Mouse (Mus musculus): ENCODE data around the gene Sdhd. TPM values are rescaled to one million over a fixed set of nuclear protein-coding genes. Genes with fewer than 3 reads are reported as not detected.

Sdhd gene
- polyA plus RNA-seq, 1 experiment from 2014 or later, result 296 TPM

GRCm38 (mm10) chr9:50585145-50585818, 18.3 kb downstream of the Sdhd start:
- Histone ChIP-seq H3K4me1 (replicated peaks) (peaks cover 6% of the 10 kb centered on the region), H3K27ac (replicated peaks) (no peak overlapping the region), H3K4me3 (replicated peaks) (no peak overlapping the region), H3K9me3 (replicated peaks) (no peaks in the 10 kb centered on the region), H3K27me3 (no peaks in the 10 kb centered on the region), H3K4me2 (no peak overlapping the region), H3K9ac (no peak overlapping the region), H3K36me3 (replicated peaks) (no peaks in the 10 kb centered on the region)
- 59% methylated on average over 6 of the region's 6 CpGs for WGBS (ENCODE audit: insufficient replicate concordance)
- ATAC-seq (ENCODE audit: insufficient read depth), result no peak

GRCm38 (mm10) chr9:50580370-50580769, 23.2 kb downstream of the Sdhd start:
- Histone ChIP-seq H3K9me3 (replicated peaks) (no peaks in the 10 kb centered on the region), H3K36me3 (replicated peaks) (no peaks in the 10 kb centered on the region), H3K9ac (no peak overlapping the region), H3K4me3 (replicated peaks) (no peak overlapping the region), H3K27me3 (no peaks in the 10 kb centered on the region), H3K4me2 (no peak overlapping the region), H3K4me1 (replicated peaks) (no peaks in the 10 kb centered on the region), H3K27ac (replicated peaks) (no peak overlapping the region)
- no peak for ATAC-seq (ENCODE audit: insufficient read depth)
- WGBS (ENCODE audit: insufficient replicate concordance), result 37% methylated on average over 4 of the region's 4 CpGs

DNA sequence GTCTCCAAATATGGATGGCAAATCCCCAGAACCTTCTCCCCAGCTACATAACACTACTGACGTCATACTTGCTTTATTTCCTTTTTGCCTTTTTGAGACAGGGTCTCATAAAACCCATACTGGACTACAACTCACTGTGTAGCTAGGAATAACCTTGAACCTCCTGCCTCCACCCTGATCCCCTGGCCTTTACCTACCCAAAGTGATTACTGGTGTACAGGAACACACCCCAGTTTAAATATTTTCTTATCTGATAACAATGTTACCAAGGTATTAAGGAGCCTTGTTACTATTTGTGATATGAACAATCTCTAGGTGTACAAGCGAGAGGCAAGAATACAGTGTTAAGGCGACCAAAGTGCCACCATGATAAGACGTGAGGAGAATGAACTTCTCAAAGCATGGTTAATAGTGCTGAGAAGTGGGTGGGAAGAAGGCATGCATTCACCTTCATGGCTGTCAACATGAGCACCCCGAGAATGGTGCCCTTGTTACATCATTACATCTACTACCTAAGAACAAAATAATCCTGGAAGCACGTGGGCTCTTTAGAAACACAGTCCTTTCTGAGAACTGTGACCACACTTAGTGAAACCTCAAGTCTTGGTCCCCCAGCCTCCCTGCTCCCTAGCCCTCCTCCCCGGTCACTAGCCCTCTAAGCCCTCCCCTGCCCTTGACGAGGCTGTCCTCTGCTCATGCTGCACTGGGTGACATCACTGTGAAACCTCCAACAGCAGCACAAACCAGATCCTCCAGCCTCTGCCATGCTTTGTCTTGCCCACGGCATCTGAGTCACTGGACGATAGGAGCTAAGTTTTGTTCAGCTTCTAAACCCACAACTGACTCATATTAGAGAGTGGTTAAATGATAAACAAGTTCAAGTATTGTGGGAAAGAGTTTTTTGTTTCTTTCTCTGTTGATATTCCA, 33.8 kb downstream of the Sdhd start:
- no peaks in the 10 kb centered on the region for H3K27me3 ChIP-seq
- no peak overlapping the region for H3K27ac ChIP-seq (replicated peaks)
- no peaks in the 10 kb centered on the region for H3K9me3 ChIP-seq (replicated peaks)
- H3K4me2 ChIP-seq, result no peak overlapping the region
- H3K4me3 ChIP-seq (replicated peaks), result no peak overlapping the region
- 53% methylated on average over 10 of the region's 10 CpGs for WGBS (ENCODE audit: insufficient replicate concordance)
- no peak overlapping the region for H3K9ac ChIP-seq
- no peak for ATAC-seq (ENCODE audit: insufficient read depth)
- H3K36me3 ChIP-seq (replicated peaks), result no peaks in the 10 kb centered on the region
- no peaks in the 10 kb centered on the region for H3K4me1 ChIP-seq (replicated peaks)

DNA sequence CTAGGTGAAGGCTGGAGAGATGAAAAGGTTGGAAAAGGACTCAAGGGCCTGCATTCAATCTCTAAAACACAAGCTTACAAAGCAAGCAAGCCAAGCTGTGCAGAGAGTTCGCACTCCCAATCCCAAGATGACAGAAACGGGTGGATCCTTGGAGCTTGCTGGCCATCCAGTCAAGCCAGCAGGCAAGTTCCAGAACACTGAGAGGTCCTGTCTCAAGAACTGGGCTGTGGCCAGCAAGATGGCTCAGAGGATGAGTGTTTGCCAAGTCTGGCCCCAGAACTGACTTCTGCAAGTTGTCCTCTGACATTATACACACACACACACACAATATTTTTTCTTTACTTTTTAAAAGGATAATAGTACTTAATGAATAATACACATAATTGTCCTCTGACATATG, 35.7 kb downstream of the Sdhd start:
- H3K4me1 ChIP-seq (replicated peaks), result no peaks in the 10 kb centered on the region
- H3K9ac ChIP-seq, result no peak overlapping the region
- no peaks in the 10 kb centered on the region for H3K9me3 ChIP-seq (replicated peaks)
- no peaks in the 10 kb centered on the region for H3K27me3 ChIP-seq
- H3K27ac ChIP-seq (replicated peaks), result no peak overlapping the region
- ATAC-seq (ENCODE audit: insufficient read depth), result no peak
- H3K4me2 ChIP-seq, result no peak overlapping the region
- H3K36me3 ChIP-seq (replicated peaks), result no peaks in the 10 kb centered on the region
- no peak overlapping the region for H3K4me3 ChIP-seq (replicated peaks)
- WGBS (ENCODE audit: insufficient replicate concordance), result 71% methylated on average over 2 of the region's 2 CpGs

GRCm38 (mm10) chr9:50567372-50567771, 36.2 kb downstream of the Sdhd start:
- no peak overlapping the region for H3K4me2 ChIP-seq
- no peak overlapping the region for H3K9ac ChIP-seq
- no peaks in the 10 kb centered on the region for H3K27me3 ChIP-seq
- no peaks in the 10 kb centered on the region for H3K9me3 ChIP-seq (replicated peaks)
- H3K27ac ChIP-seq (replicated peaks), result no peak overlapping the region
- 45% methylated on average over 4 of the region's 4 CpGs for WGBS (ENCODE audit: insufficient replicate concordance)
- H3K4me1 ChIP-seq (replicated peaks), result no peaks in the 10 kb centered on the region
- no peak overlapping the region for H3K4me3 ChIP-seq (replicated peaks)
- no peak for ATAC-seq (ENCODE audit: insufficient read depth)
- H3K36me3 ChIP-seq (replicated peaks), result no peaks in the 10 kb centered on the region

- Histone ChIP-seq H3K27me3 (no peaks in the 10 kb centered on the region), H3K9ac (no peak overlapping the region), H3K36me3 (replicated peaks) (no peaks in the 10 kb centered on the region), H3K9me3 (replicated peaks) (no peaks in the 10 kb centered on the region), H3K4me3 (replicated peaks) (no peak overlapping the region), H3K27ac (replicated peaks) (no peak overlapping the region), H3K4me1 (replicated peaks) (no peaks in the 10 kb centered on the region), H3K4me2 (no peak overlapping the region)
- no peak for ATAC-seq (ENCODE audit: insufficient read depth)
- WGBS (ENCODE audit: insufficient replicate concordance), result 32% methylated on average over 4 of the region's 4 CpGs
These were observed 37.7 kb downstream of the Sdhd start for GRCm38 (mm10) chr9:50565940-50566339.

GRCm38 (mm10) chr9:50565173-50565572, 38.4 kb downstream of the Sdhd start:
- Histone ChIP-seq H3K9me3 (replicated peaks) (no peaks in the 10 kb centered on the region), H3K9ac (no peak overlapping the region), H3K27ac (replicated peaks) (no peak overlapping the region), H3K4me2 (no peak overlapping the region), H3K4me1 (replicated peaks) (no peaks in the 10 kb centered on the region), H3K4me3 (replicated peaks) (no peak overlapping the region), H3K36me3 (replicated peaks) (no peaks in the 10 kb centered on the region), H3K27me3 (no peaks in the 10 kb centered on the region)
- no peak for ATAC-seq (ENCODE audit: insufficient read depth)
- 61% methylated on average over 7 of the region's 7 CpGs for WGBS (ENCODE audit: insufficient replicate concordance)

DNA sequence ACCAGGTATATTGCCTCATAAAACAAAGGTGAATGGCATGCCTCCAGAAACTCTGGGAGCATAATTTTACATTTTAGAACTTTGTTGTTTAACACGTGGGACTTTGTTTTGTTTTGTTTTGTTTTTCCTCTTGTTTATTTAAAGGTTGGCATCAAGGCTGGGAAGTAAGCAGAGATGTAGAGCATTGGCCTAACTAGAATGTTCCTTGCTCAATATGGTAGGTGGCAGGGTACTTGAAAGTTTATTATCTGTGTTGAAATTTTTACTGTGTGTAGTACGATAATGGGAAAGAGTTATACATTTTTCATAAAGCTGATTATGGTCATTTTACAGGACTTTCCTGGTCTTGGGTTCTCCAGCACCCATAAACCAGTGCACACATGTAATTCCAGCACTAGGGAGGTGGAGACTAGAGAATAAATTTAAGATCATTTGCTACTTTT, 41.7 kb downstream of the Sdhd start:
- Histone ChIP-seq H3K4me2 (no peak overlapping the region), H3K9me3 (replicated peaks) (no peaks in the 10 kb centered on the region), H3K9ac (no peak overlapping the region), H3K4me3 (replicated peaks) (no peak overlapping the region), H3K27ac (replicated peaks) (no peak overlapping the region), H3K36me3 (replicated peaks) (no peaks in the 10 kb centered on the region), H3K27me3 (no peaks in the 10 kb centered on the region), H3K4me1 (replicated peaks) (no peaks in the 10 kb centered on the region)
- no peak for ATAC-seq (ENCODE audit: insufficient read depth)
- WGBS (ENCODE audit: insufficient replicate concordance), result 62% methylated on average over 2 of the region's 2 CpGs

DNA sequence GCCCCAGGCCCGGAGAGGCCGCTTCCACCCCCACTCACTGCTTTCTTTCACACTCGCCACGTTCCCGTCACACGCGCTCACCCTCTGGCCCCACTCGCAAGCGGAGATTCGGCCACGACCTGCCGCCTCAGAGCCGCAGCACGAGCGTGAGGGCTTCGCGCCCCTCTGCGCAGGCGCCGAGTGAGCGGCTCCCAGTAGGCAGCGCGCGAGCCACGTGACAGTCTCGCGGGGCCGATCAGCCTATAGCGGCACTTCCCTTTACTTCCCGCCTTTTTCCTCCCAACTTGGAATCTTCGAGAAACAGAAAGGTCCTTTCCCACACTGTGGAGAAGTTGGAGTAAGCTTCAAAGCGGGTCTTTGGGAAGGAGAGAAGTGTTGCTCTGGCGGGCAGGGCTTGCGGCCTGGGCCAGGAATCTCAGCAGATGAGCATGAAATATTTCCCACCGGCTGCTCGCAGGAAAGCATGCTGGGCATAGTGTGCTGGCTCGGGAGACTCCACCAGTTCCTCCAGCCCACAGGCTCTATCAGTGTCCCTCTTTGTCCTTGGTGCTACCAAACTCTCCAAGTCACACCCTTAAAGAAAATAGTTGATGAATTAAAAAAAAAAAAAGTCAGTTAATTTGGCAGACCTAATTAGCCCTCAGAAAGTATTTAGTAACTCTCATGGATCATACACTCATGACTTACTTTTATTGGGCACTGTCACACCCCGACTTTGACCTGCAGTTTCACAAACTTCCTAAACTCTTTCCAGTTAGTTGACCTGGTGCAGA, 42.3 kb downstream of the Sdhd start, which contains the start of gene Tex12:
Tex12 (minus strand) TSS at position 181 of the 773 bp plus-strand sequence.
- H3K36me3 ChIP-seq (replicated peaks), result no peaks in the 10 kb centered on the region
- H3K27ac ChIP-seq (replicated peaks), result no peak within 1 kb of the TSS
- H3K9ac ChIP-seq, result no peak within 1 kb of the TSS
- H3K4me2 ChIP-seq, result no peak within 1 kb of the TSS
- 77% methylated on average over 38 of the region's 38 CpGs for WGBS (ENCODE audit: insufficient replicate concordance)
- H3K4me3 ChIP-seq (replicated peaks), result no peak within 1 kb of the TSS
- ATAC-seq (ENCODE audit: insufficient read depth), result no peak
- H3K27me3 ChIP-seq, result no peaks in the 10 kb centered on the region
- H3K4me1 ChIP-seq (replicated peaks), result no peaks in the 10 kb centered on the region
- no peaks in the 10 kb centered on the region for H3K9me3 ChIP-seq (replicated peaks)

GRCm38 (mm10) chr9:50555094-50555446, 48.5 kb downstream of the Sdhd start, which contains the start of gene Bco2:
TSS of gene Bco2 (minus strand) at chr9:50555181.
- Histone ChIP-seq H3K4me1 (replicated peaks) (no peaks in the 10 kb centered on the region), H3K36me3 (replicated peaks) (no peaks in the 10 kb centered on the region), H3K4me3 (replicated peaks) (0 out of 2 replicates have a peak within 1 kb of the TSS, but pooled peaks have one; percentile 0), H3K9me3 (replicated peaks) (no peaks in the 10 kb centered on the region), H3K27me3 (no peaks in the 10 kb centered on the region), H3K27ac (replicated peaks) (no peak within 1 kb of the TSS), H3K4me2 (peak within 1 kb of the TSS; percentile 23), H3K9ac (no peak within 1 kb of the TSS)
- ATAC-seq (ENCODE audit: insufficient read depth), result no peak
- WGBS (ENCODE audit: insufficient replicate concordance), result 52% methylated on average over 2 of the region's 2 CpGs

All from liver, embryonic 15.5 days (tissue).